Mouse (Mus musculus) forelimb bud, embryonic 11.5 days (tissue): Measurements from ENCODE around the gene Nt5dc3.

ENCODE experiments used
- DNase-seq: peaks from one replicate; pipeline ENCODE4 v3.0.0-alpha.2; 2012; ENCODE audit warnings: low read depth, low spot score

Nt5dc3 gene

DNA sequence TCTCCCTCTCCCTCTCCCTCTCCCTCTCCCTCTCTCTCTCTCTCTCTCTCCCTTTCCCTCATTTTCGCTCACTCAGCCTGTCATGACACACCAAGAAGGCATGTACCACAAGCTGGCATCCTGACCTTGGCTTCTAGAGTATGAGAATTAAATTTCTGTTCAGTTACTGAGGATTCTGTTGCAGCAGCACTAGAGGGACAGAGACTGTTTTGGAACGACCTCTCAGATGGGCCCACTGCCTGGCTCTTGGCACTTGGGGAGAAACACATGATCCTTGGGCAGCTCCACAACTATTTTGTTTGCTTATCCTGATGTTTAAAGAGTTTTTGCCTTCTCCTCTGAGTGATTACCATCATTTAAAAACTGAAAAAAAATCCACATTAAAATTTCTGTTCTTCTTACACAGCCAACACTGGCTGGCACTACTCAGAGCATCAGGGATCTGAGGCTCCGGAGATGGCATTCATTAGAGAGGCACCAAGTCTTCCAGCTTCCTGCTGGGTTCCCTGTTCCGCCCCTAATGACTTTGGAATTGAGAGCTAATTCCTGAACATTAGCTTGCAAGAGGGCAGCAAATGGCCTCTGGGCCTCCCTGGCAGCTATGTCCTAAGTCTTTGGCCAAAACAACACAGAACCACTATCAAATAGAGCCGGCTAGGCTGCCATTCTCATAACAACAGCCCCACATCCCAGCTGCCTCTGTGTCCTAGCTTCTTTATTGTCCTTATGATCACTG is 101.4 kb downstream of the Nt5dc3 start:
- DNase-seq, result no peak

DNA sequence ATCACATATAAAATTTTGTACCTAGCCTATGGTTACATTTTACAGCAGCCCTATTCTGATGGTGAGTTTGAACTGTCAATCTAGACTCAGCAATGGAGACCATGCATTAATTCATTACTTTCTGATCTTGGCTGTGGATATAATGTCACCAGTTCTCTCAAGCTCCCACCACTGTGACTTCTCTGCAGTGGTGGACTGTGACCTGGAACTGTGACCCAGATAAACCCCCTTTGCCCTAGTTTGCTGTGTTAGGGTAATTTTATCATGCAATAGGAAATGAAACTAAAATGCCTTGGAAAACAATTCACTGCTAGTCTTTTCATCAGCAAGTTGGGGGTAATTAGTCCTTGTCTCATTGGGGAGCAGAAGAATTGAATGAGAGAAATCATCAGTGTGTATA is 102.6 kb downstream of the Nt5dc3 start:
- DNase-seq, result no peak

DNA sequence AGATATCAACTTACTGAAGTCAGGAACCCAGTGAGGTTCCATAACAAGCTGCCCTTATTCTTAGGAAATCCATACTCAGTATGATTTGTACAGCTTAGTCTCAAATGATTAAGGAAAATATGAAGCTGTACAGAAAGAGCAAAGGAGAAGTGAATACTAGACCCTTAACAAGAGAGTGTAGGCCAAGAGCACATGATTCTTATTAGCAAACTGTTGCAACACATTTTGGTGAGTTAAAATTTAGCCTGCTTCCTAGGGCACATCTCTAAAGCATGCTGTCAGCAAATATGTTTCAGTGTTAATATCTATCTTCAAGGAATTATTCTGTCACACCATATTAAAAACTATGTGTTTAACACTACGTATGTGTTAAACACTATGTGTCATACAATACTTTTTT is 107.6 kb downstream of the Nt5dc3 start:
- no peak for DNase-seq
